Comparison of ENCODE assay signal across 8 mouse cellular contexts in the genomic region with DNA sequence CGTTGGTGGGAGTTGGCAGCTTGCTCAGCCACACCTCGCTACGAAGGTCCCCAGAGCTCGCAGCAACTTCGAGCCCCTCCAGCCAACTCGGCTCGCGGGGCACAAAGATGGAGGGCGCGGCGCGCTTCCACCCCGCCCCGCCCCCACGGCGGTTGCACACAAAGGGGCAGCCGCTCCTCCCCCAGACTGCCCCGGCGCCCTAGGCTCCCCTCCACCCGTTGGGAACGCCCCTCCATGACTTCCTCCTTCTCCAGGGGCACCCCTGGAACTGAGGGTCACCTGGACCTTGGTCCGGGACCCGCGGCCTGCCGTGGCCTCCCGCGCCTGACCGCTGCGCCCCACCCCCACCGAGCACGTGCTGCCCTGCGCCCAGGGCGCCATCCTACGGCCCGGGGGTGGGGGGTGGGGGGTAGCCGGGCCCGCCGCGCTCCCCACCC. TPM values are rescaled to one million over a fixed set of nuclear protein-coding genes. Genes with fewer than 3 reads are reported as not detected.
DNase-seq lines count a peak whose midpoint lies in the region; ATAC-seq and TF ChIP-seq lines count a peak whose summit lies in the region.

No protein-coding gene starts in this region.

- peak overlapping the region; percentile 82 for H3K4me3 ChIP-seq in gastrocnemius, adult 2 months
- H3K4me3 ChIP-seq in embryonic facial prominence, embryonic 10.5 days = peak overlapping the region; percentile 97
- H3K4me3 ChIP-seq in hindbrain, postnatal 0 days (ENCODE audit: low read length) = peak overlapping the region; percentile 89
- peak overlapping the region; percentile 44 for H3K4me3 ChIP-seq in lung, adult 2 months (replicated peaks; ENCODE audit: extremely low read depth, low read depth, low read length)
- peak overlapping the region; percentile 91 for H3K4me3 ChIP-seq in neural tube, embryonic 12.5 days

- TF ChIP-seq POLR2A in lung, adult 2 months (IDR thresholded peaks at IDR 0.05; ENCODE audit: borderline replicate concordance, extremely low read depth, low read depth, low read length) = no peak

- TF ChIP-seq CTCF in gastrocnemius, adult 2 months (IDR thresholded peaks at IDR 0.05) = no peak
- TF ChIP-seq CTCF in hindbrain, postnatal 0 days (IDR thresholded peaks at IDR 0.05; ENCODE audit: low read depth) = no peak
- TF ChIP-seq CTCF in lung, adult 2 months (IDR thresholded peaks at IDR 0.05; ENCODE audit: insufficient read depth, low read length) = no peak

- no peaks in the 10 kb centered on the region for H3K27me3 ChIP-seq in embryonic facial prominence, embryonic 10.5 days (replicated peaks; ENCODE audit: low read depth, poor library complexity, severe bottlenecking)
- H3K27me3 ChIP-seq in hindbrain, postnatal 0 days (ENCODE audit: insufficient read depth, low read length) = no peaks in the 10 kb centered on the region
- no peaks in the 10 kb centered on the region for H3K27me3 ChIP-seq in neural tube, embryonic 12.5 days (replicated peaks)

- H3K9ac ChIP-seq in hindbrain, postnatal 0 days (replicated peaks; ENCODE audit: low read length) = peak overlapping the region; percentile 19; the same call in 1 of the 2 replicates
- H3K9ac ChIP-seq in neural tube, embryonic 12.5 days = peak overlapping the region; percentile 61

- ATAC-seq in hindbrain, postnatal 0 days = no peak
- ATAC-seq in neural tube, embryonic 12.5 days (ENCODE audit: low FRiP score, low read depth) = peak; percentile 31; the same call in 1 of the 2 replicates

- under 1% methylated on average over 39 of the region's 39 CpGs for WGBS in embryonic facial prominence, embryonic 10.5 days
- 2% methylated on average over 29 of the region's 39 CpGs for WGBS in hindbrain, postnatal 0 days
- 2% methylated on average over 33 of the region's 39 CpGs for WGBS in lung, adult 2 months
- WGBS in neural tube, embryonic 12.5 days = 0% methylated on average over 34 of the region's 39 CpGs

- H3K9me3 ChIP-seq in embryonic facial prominence, embryonic 10.5 days = no peaks in the 10 kb centered on the region
- H3K9me3 ChIP-seq in hindbrain, postnatal 0 days (ENCODE audit: low read length) = no peaks in the 10 kb centered on the region
- H3K9me3 ChIP-seq in neural tube, embryonic 12.5 days = no peaks in the 10 kb centered on the region

- H3K27ac ChIP-seq in gastrocnemius, adult 2 months = peak overlapping the region; percentile 85; the same call in 1 of the 2 replicates
- H3K27ac ChIP-seq in embryonic facial prominence, embryonic 10.5 days (replicated peaks) = peak overlapping the region; percentile 99
- no peak overlapping the region for H3K27ac ChIP-seq in hindbrain, postnatal 0 days
- H3K27ac ChIP-seq in neural tube, embryonic 12.5 days = peak overlapping the region; percentile 70; the same call in 1 of the 2 replicates

- no peak for DNase-seq in gastrocnemius, adult 2 months
- DNase-seq in gastrocnemius, postnatal 10 days = no peak
- peak; percentile 92 for DNase-seq in embryonic facial prominence, embryonic 10.5 days (ENCODE audit: low spot score)
- DNase-seq in hindbrain, postnatal 0 days (ENCODE audit: low spot score) = no peak
- peak; percentile 52 for DNase-seq in lung, adult 2 months
- peak; percentile 92 for DNase-seq in yolk sac, embryonic 10.5 days (ENCODE audit: low spot score)
- DNase-seq in ovary, postnatal 14 days (ENCODE audit: low spot score) = no peak

- intact Hi-C loops in gastrocnemius, adult 2 months (cut with DNase I) = no loop called here

- peak overlapping the region; percentile 88 for H3K4me2 ChIP-seq in hindbrain, postnatal 0 days (ENCODE audit: low read depth, low read length)
- H3K4me2 ChIP-seq in neural tube, embryonic 12.5 days (replicated peaks) = peak overlapping the region; percentile 92

- peaks cover 73% of the 10 kb centered on the region for H3K4me1 ChIP-seq in embryonic facial prominence, embryonic 10.5 days
- peaks cover 15% of the 10 kb centered on the region for H3K4me1 ChIP-seq in hindbrain, postnatal 0 days (ENCODE audit: insufficient read depth, low read length)
- H3K4me1 ChIP-seq in lung, adult 2 months (ENCODE audit: control insufficient read depth, insufficient read depth, low read length) = no peaks in the 10 kb centered on the region
- H3K4me1 ChIP-seq in neural tube, embryonic 12.5 days = peaks cover 38% of the 10 kb centered on the region

- peaks cover 9% of the 10 kb centered on the region for H3K36me3 ChIP-seq in embryonic facial prominence, embryonic 10.5 days (replicated peaks)
- no peaks in the 10 kb centered on the region for H3K36me3 ChIP-seq in hindbrain, postnatal 0 days (ENCODE audit: insufficient read depth, low read length)
- peaks cover 2% of the 10 kb centered on the region; the same call in 1 of the 2 replicates for H3K36me3 ChIP-seq in neural tube, embryonic 12.5 days

RNA-seq across cellular contexts. Expression of gene Hmga1, which starts 1.2 kb away (rescaled TPM):
- total RNA-seq in gastrocnemius, adult 2 months (2021) = 10 to 100 TPM; 29.6 to 34.1 TPM
- 10 to 100 TPM; 24.9 to 27.0 TPM for total RNA-seq in gastrocnemius, postnatal 10 days (2021)
- 819 and 896 TPM in 2 replicates for polyA plus RNA-seq in embryonic facial prominence, embryonic 10.5 days (2016; fragmentation: Nextera tagmentation; extraction: Ambion mirVana)
- 142 and 170 TPM in 2 replicates for total RNA-seq in hindbrain, postnatal 0 days (2014; rRNA removed)
- 130 and 145 TPM in 2 replicates for polyA plus RNA-seq in hindbrain, postnatal 0 days (2015; fragmentation: Nextera tagmentation; extraction: Ambion mirVana)
- 57.9 and 73.2 TPM in 2 replicates for polyA plus RNA-seq in lung, adult 2 months (2012; rRNA removed)
- polyA plus RNA-seq in neural tube, embryonic 12.5 days (2016; fragmentation: Nextera tagmentation; extraction: Ambion mirVana) = 196 and 214 TPM in 2 replicates

RNA-seq across cellular contexts. Expression of gene AI413582, which starts 10.5 kb away (rescaled TPM):
- total RNA-seq in gastrocnemius, adult 2 months (2021) = 1 to 10 TPM; 3.0 to 3.3 TPM
- total RNA-seq in gastrocnemius, postnatal 10 days (2021) = 1 to 10 TPM; 3.5 to 4.7 TPM
- polyA plus RNA-seq in embryonic facial prominence, embryonic 10.5 days (2016; fragmentation: Nextera tagmentation; extraction: Ambion mirVana) = 12.1 and 15.9 TPM in 2 replicates
- total RNA-seq in hindbrain, postnatal 0 days (2014; rRNA removed) = 50.2 and 59.6 TPM in 2 replicates
- 92.7 and 95.3 TPM in 2 replicates for polyA plus RNA-seq in hindbrain, postnatal 0 days (2015; fragmentation: Nextera tagmentation; extraction: Ambion mirVana)
- polyA plus RNA-seq in lung, adult 2 months (2012; rRNA removed) = 42.4 and 44.2 TPM in 2 replicates
- polyA plus RNA-seq in neural tube, embryonic 12.5 days (2016; fragmentation: Nextera tagmentation; extraction: Ambion mirVana) = 25.0 and 30.9 TPM in 2 replicates

RNA-seq across cellular contexts. Expression of gene Grm4, which starts 33.9 kb away (rescaled TPM):
- total RNA-seq in gastrocnemius, adult 2 months (2021) = not detected
- under 1 TPM; 0.16 to 0.32 TPM for total RNA-seq in gastrocnemius, postnatal 10 days (2021)
- polyA plus RNA-seq in embryonic facial prominence, embryonic 10.5 days (2016; fragmentation: Nextera tagmentation; extraction: Ambion mirVana) = 0.96 and 1.3 TPM in 2 replicates
- 34.3 and 38.8 TPM in 2 replicates for total RNA-seq in hindbrain, postnatal 0 days (2014; rRNA removed)
- polyA plus RNA-seq in hindbrain, postnatal 0 days (2015; fragmentation: Nextera tagmentation; extraction: Ambion mirVana) = 8.7 and 10.1 TPM in 2 replicates
- 1.1 TPM in 2 replicates for polyA plus RNA-seq in lung, adult 2 months (2012; rRNA removed)
- polyA plus RNA-seq in neural tube, embryonic 12.5 days (2016; fragmentation: Nextera tagmentation; extraction: Ambion mirVana) = 2.7 and 3.4 TPM in 2 replicates

Comparison
In these comparisons a context has a peak if more than half of its experiments do, and no peak if none do; other contexts are left out.
1. DNase-seq: peak in embryonic facial prominence, embryonic 10.5 days (single experiment), lung, adult 2 months (single experiment) and yolk sac, embryonic 10.5 days (single experiment); none in gastrocnemius, adult 2 months (single experiment), gastrocnemius, postnatal 10 days (single experiment), hindbrain, postnatal 0 days (single experiment) and ovary, postnatal 14 days (single experiment).
2. H3K4me3 ChIP-seq: peak in every context shown above with its lines; median percentile 97 in embryonic facial prominence, embryonic 10.5 days; 91 in neural tube, embryonic 12.5 days; 89 in hindbrain, postnatal 0 days; 82 in gastrocnemius, adult 2 months; 44 in lung, adult 2 months.